Comparison of ENCODE assay signal across 8 mouse cellular contexts in the genomic region with DNA sequence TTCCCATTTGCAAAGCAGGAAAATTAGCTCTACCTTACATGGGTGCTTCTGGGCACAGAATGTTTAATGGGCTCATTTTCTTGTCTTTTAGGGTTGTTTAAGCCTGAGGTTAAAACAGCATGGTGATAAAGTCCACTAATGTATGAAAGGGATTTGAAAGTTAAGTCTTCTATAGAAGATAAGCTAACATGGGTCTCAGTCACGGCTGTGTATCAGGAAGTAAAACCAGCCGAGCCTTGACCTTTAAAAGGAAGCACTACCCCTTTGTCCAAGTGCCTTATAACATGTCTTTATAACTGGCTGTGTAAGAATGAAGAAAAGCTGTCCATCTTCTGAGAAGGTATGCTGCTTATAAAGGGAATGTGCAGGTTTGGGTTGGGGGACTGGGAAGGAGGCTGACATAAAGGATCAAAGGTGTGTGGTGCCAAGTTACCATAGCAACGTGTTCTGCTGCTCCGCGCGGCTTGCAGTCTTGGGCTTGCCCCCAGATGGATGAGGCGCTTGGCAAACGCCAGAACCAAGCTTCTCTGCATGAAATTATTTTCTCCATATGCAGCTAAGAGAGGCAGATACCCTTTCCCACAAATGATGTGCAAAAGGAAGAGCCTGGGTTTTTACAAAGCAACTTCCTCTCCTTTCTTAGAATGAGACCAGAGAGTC. TPM values are rescaled to one million over a fixed set of nuclear protein-coding genes. Genes with fewer than 3 reads are reported as not detected.
DNase-seq lines count a peak whose midpoint lies in the region; ATAC-seq and TF ChIP-seq lines count a peak whose summit lies in the region.

No protein-coding gene starts in this region.

- H3K79me2 ChIP-seq in heart, adult 2 months (replicated peaks; ENCODE audit: control insufficient read depth, insufficient read depth, low read length): no peaks in the 10 kb centered on the region

- intact Hi-C loops in heart, adult 2 months (cut with DNase I): no loop called here

- no peak for TF ChIP-seq POLR2A in heart, adult 2 months (IDR thresholded peaks at IDR 0.05; ENCODE audit: insufficient read depth, low read depth, low read length)

- no peak overlapping the region for H3K9ac ChIP-seq in lung, embryonic 15.5 days
- peak overlapping the region; percentile 39 for H3K9ac ChIP-seq in heart, adult 2 months (ENCODE audit: low read depth, low read length)
- no peak overlapping the region for H3K9ac ChIP-seq in liver, embryonic 15.5 days

- no peak for TF ChIP-seq CTCF in heart, adult 2 months (IDR thresholded peaks at IDR 0.05)

- H3K27me3 ChIP-seq in lung, embryonic 15.5 days: no peaks in the 10 kb centered on the region
- H3K27me3 ChIP-seq in heart, adult 2 months (ENCODE audit: control insufficient read depth, insufficient read depth, low read length): no peaks in the 10 kb centered on the region
- peaks cover 25% of the 10 kb centered on the region for H3K27me3 ChIP-seq in liver, embryonic 15.5 days

- H3K36me3 ChIP-seq in lung, embryonic 15.5 days: no peaks in the 10 kb centered on the region
- H3K36me3 ChIP-seq in heart, adult 2 months (ENCODE audit: control insufficient read depth, insufficient read depth, low read length): peaks cover 12% of the 10 kb centered on the region
- H3K36me3 ChIP-seq in liver, embryonic 15.5 days (replicated peaks): no peaks in the 10 kb centered on the region

- no peak for TF ChIP-seq EP300 in heart, adult 2 months (IDR thresholded peaks at IDR 0.05; ENCODE audit: insufficient read depth, low read depth, low read length)

- H3K27ac ChIP-seq in lung, embryonic 15.5 days: peak overlapping the region; percentile 75
- H3K27ac ChIP-seq in heart, adult 2 months: peak overlapping the region; percentile 93
- peak overlapping the region; percentile 51 for H3K27ac ChIP-seq in liver, embryonic 15.5 days (replicated peaks)

- no peaks in the 10 kb centered on the region for H3K9me3 ChIP-seq in lung, embryonic 15.5 days
- no peaks in the 10 kb centered on the region for H3K9me3 ChIP-seq in liver, embryonic 15.5 days (replicated peaks)

- ATAC-seq in lung, embryonic 15.5 days (ENCODE audit: borderline replicate concordance, extremely low read depth, low FRiP score, low TSS enrichment): peak; percentile 36; the same call in 1 of the 2 replicates
- ATAC-seq in liver, embryonic 15.5 days (ENCODE audit: insufficient read depth): no peak
- ATAC-seq in megakaryocyte progenitor cell, adult 5-6 weeks (replicated peaks; ENCODE audit: poor library complexity): no peak; the same call in 1 of the 2 replicates

- H3K4me1 ChIP-seq in lung, embryonic 15.5 days: peaks cover 39% of the 10 kb centered on the region
- H3K4me1 ChIP-seq in heart, adult 2 months (ENCODE audit: control insufficient read depth, insufficient read depth, low read length): peaks cover 28% of the 10 kb centered on the region
- peaks cover 31% of the 10 kb centered on the region for H3K4me1 ChIP-seq in liver, embryonic 15.5 days (replicated peaks)

- H3K4me2 ChIP-seq in lung, embryonic 15.5 days: peak overlapping the region; percentile 26; the same call in 1 of the 2 replicates
- H3K4me2 ChIP-seq in liver, embryonic 15.5 days: peak overlapping the region; percentile 16; the same call in 1 of the 2 replicates

- WGBS in lung, embryonic 15.5 days: 7% methylated on average over 8 of the region's 8 CpGs
- WGBS in heart, adult 2 months: 12% methylated on average over 8 of the region's 8 CpGs
- WGBS in liver, embryonic 15.5 days (ENCODE audit: insufficient replicate concordance): 30% methylated on average over 8 of the region's 8 CpGs

- DNase-seq in lung, adult 18-20 months: no peak
- DNase-seq in embryo, embryonic 11 days: peak; percentile 68
- peak; percentile 48 to 51 for DNase-seq in heart, adult 2 months
- peak; percentile 72 to 86 for DNase-seq in layer of hippocampus, adult 18-20 months (ENCODE audit: low spot score in 2 of 2)
- peak; percentile 45 to 58 for DNase-seq in right cerebral cortex, adult 2 months (ENCODE audit: low spot score in 2 of 2)

- H3K4me3 ChIP-seq in lung, embryonic 15.5 days: no peak overlapping the region
- H3K4me3 ChIP-seq in heart, adult 2 months: peak overlapping the region; percentile 35; the same call in 1 of the 2 replicates
- no peak overlapping the region for H3K4me3 ChIP-seq in liver, embryonic 15.5 days (replicated peaks)

RNA-seq across cellular contexts. Expression of a gene that starts 48.2 kb away (rescaled TPM):
- polyA plus RNA-seq in lung, embryonic 15.5 days (2015; fragmentation: Nextera tagmentation; extraction: Ambion mirVana): 73.7 and 79.3 TPM in 2 replicates
- 10 to 100 TPM; 24.7 to 27.3 TPM for total RNA-seq in heart, adult 2 months (2021)
- 12.0 and 16.8 TPM in 2 replicates for polyA plus RNA-seq in heart, adult 2 months (2012; rRNA removed)
- total RNA-seq in layer of hippocampus, adult 18-20 months (2021): 10 to 100 TPM; 33.2 to 33.9 TPM
- polyA plus RNA-seq in liver, embryonic 15.5 days (2015; fragmentation: Nextera tagmentation; extraction: Ambion mirVana): 31.8 and 34.4 TPM in 2 replicates
- total RNA-seq in megakaryocyte progenitor cell, adult 5-6 weeks (2015): 133 and 143 TPM in 2 replicates
- total RNA-seq in megakaryocyte progenitor cell, adult 5-6 weeks (2017): 116 and 143 TPM in 2 replicates

Comparison
In these comparisons a context has a peak if more than half of its experiments do, and no peak if none do; other contexts are left out.
1. DNase-seq: peak in embryo, embryonic 11 days (single experiment), heart, adult 2 months (2 of 2), layer of hippocampus, adult 18-20 months (2 of 2) and right cerebral cortex, adult 2 months (2 of 2); none in lung, adult 18-20 months (0 of 2).
2. Peak in every context shown above with its lines, with median percentiles within 50 percentile points of each other: H3K27ac ChIP-seq.